Mouse (Mus musculus) lung, adult 2 months (tissue): ENCODE data around the gene Gm49380. TPM values are rescaled to one million over a fixed set of nuclear protein-coding genes. Genes with fewer than 3 reads are reported as not detected.

Experiments
- DNase-seq: peaks from one replicate; pipeline ENCODE4 v3.0.0; 2022
- H3K4me1 ChIP-seq: fragments of 200-500 bp; 2 replicates; pipeline ENCODE4 v1.6.1; 2011; ENCODE audit warnings: low read length; ENCODE audit not compliant: control insufficient read depth, insufficient read depth
- H3K4me3 ChIP-seq: fragments of 200-500 bp; replicated peaks from 2 replicates; pipeline ENCODE3; 2011; ENCODE audit warnings: low read depth, mild to moderate bottlenecking, control low read depth, low read length; ENCODE audit errors: extremely low read depth
- CTCF ChIP-seq: fragments of 200-500 bp; IDR thresholded peaks from 2 replicates; pipeline ENCODE4 v1.5.1; 2011; ENCODE audit warnings: mild to moderate bottlenecking, low read length, control low read depth; ENCODE audit not compliant: insufficient read depth
- POLR2A ChIP-seq: fragments of 200-500 bp; IDR thresholded peaks from 2 replicates; pipeline ENCODE4 v1.6.1; 2011; ENCODE audit warnings: low read depth, mild to moderate bottlenecking, control low read depth, low read length, borderline replicate concordance; ENCODE audit errors: extremely low read depth
- WGBS: fragments of 180-500 bp; shearing (Covaris S2); methylation state at CpG from one replicate; pipeline ENCODE4 v1.1.7; 2018; 5-methylcytosine and 5-hydroxymethylcytosine counted together
- polyA plus RNA-seq: library from polyadenylated mRNA; depleted of rRNA; stranded (reverse); fragments of >200 nt; gene quantifications from 2 replicates; pipeline ENCODE4 v1.2.3, GENCODE M21; 2012

Gm49380 gene
- polyA plus RNA-seq, 1 experiment = not detected

GRCm38 (mm10) chr9:44109360-44110095 is 3.8 kb downstream of the Gm49380 start:
- peak; percentile 75 for DNase-seq
- TF ChIP-seq CTCF (peak; percentile 79), POLR2A (no peak)
- Histone ChIP-seq H3K4me3 (no peak overlapping the region), H3K4me1 (peaks cover 20% of the 10 kb centered on the region)
- 12% methylated on average over 9 of the region's 9 CpGs for WGBS

DNA sequence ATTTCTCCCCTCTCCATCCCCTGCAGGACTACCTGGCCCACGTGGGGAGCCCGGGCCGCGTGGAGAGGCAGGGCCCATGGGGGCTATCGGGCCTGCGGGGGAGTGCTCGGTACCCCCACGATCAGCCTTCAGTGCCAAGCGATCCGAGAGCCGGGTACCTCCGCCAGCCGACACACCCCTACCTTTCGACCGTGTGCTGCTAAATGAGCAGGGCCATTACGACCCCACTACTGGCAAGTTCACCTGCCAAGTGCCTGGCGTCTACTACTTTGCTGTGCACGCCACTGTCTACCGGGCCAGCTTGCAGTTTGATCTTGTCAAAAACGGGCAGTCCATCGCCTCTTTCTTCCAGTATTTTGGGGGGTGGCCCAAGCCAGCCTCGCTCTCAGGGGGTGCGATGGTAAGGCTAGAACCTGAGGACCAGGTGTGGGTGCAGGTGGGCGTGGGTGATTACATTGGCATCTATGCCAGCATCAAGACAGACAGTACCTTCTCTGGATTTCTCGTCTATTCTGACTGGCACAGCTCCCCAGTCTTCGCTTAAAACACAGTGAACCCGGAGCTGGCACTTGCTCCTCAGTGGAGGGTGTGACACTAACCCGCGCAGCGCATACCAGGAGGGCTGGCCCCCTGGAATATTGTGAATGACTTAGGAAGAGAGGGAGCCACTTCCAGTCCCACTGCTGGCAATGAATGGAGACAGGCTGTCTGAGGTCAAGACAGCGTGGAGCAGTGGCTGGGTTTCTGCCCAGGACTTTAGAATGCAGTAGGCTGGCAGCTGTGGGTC is 4.8 kb downstream of the Gm49380 start:
- Histone ChIP-seq H3K4me3 (no peak overlapping the region), H3K4me1 (peaks cover 20% of the 10 kb centered on the region)
- 70% methylated on average over 31 of the region's 31 CpGs for WGBS
- no peak for DNase-seq
- TF ChIP-seq CTCF (no peak), POLR2A (no peak)

- DNase-seq = no peak
These were observed 5.6 kb downstream of the Gm49380 start for GRCm38 (mm10) chr9:44107557-44108179.

GRCm38 (mm10) chr9:44107110-44107509 is 6.2 kb downstream of the Gm49380 start, which contains the start of gene C1qtnf5:
Gene C1qtnf5, plus strand, starts transcription at chr9:44107245.
- TF ChIP-seq CTCF (no peak), POLR2A (peak; percentile 38; the same call in 1 of the 2 replicates)
- WGBS = 17% methylated on average over 8 of the region's 8 CpGs
- Histone ChIP-seq H3K4me3 (peak within 1 kb of the TSS; percentile 14), H3K4me1 (peaks cover 20% of the 10 kb centered on the region)
- DNase-seq = peak; percentile 58

More at GRCm38 (mm10) chr9:44107557-44108179, 5.6 kb downstream of the Gm49380 start:
- peaks cover 20% of the 10 kb centered on the region for H3K4me1 ChIP-seq
- TF ChIP-seq CTCF = no peak
- TF ChIP-seq POLR2A = no peak
- WGBS = 48% methylated on average over 25 of the region's 25 CpGs
- peak overlapping the region; percentile 14 for H3K4me3 ChIP-seq

DNA sequence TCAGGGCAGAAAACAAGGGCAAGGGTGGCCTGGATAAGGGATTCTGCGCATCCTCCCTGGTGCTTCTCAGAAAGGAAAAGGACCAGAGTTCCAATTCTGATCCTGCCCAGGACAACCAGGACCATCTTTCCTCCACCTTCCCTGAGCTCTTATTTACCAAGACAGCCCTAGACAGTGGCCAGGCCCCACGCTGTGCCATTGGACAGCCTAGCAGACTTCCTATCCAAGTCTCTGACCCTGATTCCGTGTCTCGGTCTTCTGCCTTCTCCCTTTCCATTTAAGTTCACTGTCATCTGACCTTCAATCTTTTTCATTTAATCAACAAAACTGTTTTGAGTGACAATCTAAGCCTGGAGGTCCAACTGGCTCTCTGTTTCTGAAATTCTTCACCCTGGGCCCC is 6.7 kb downstream of the Gm49380 start:
- no peak for DNase-seq
- 58% methylated on average over 4 of the region's 4 CpGs for WGBS
- Histone ChIP-seq H3K4me3 (no peak overlapping the region), H3K4me1 (peaks cover 20% of the 10 kb centered on the region)
- TF ChIP-seq CTCF (no peak), POLR2A (no peak)

DNA sequence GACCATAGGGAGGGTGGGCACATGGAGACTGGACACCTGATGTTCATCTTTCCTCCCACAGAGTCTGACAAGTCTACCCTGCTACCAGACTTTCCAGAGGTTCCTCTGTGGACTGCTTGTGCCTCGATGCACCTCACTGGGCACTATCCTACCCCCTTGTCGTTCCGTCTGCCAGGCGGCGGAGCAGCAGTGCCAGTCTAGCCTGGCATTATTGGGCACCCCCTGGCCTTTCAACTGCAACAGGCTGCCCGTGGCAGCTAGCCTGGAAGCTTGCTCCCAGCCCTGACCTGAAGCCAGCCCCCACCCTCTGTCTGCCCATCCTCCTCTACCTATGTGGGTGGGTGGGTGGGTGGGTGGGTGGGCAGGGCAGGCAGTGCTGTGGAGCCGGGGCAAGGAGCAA is 7.1 kb downstream of the Gm49380 start:
- WGBS = 87% methylated on average over 7 of the region's 7 CpGs
- TF ChIP-seq CTCF (no peak), POLR2A (no peak)
- H3K4me3 ChIP-seq = no peak overlapping the region
- H3K4me1 ChIP-seq = peaks cover 20% of the 10 kb centered on the region
- DNase-seq = no peak

DNA sequence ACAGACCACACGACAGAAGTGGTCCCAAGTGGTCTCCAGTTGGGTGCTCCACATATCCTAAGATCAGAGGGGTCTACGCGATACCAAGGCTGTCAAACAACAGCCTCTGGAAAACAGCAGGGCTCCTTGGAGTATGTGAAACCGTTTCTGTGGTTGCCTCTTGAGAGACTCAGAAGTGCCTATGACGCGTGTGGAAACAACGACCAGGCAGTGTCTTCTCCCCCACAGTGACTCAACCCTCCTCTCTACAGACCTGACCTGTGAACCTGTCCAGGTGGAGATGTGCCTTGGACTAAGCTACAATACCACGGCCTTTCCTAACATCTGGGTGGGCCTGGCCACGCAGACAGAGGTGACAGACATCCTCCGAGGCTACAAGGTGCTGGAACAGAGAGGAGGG is 7.5 kb downstream of the Gm49380 start:
- DNase-seq = no peak
- TF ChIP-seq CTCF (no peak), POLR2A (no peak)
- Histone ChIP-seq H3K4me1 (peaks cover 20% of the 10 kb centered on the region), H3K4me3 (no peak overlapping the region)
- WGBS = 73% methylated on average over 10 of the region's 10 CpGs

DNA sequence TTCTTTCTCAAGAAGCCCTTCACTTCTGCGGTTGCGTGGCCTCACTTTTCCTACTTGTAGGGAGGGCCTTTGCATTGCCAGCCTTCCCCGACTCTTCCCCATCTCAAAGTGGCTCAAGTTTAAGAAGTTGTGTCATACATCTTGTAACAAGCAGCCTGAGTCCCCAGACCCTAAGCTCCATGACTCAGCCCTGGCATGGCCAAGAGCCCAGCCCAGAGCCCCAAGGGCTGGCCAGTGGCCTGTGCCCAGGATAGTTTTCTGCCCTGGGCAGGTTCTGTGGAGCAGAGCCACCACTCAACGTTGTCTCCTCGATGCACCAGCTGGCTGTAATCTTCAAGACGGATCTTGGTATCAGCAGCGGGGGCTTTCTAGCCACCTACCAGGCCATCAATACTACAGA is 8.4 kb downstream of the Gm49380 start:
- H3K4me1 ChIP-seq = peaks cover 16% of the 10 kb centered on the region
- no peak for DNase-seq
- WGBS = 84% methylated on average over 7 of the region's 7 CpGs
- TF ChIP-seq CTCF = no peak
- TF ChIP-seq POLR2A = no peak
- H3K4me3 ChIP-seq = no peak overlapping the region

DNA sequence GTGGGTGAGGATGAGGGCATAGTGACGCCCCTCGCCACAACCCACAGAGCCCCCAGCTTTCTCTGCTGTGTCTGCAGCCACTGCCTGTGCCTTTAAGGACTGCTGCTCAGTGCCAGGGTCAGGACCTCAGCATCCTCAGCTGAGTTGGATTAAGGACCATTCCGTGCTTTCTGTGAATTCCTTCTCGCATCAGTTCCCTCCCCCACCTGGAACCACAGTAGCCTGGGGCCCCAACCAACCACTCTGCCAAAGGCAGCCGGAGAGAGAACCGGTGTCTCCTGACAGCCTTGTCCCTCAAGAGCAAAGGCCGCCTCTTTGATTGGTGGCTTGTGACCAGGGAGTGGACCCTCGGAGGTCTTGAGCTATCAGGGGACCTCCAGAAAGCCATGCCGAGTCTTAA is 11.8 kb downstream of the Gm49380 start, which contains the start of gene Mfrp:
Gene Mfrp, plus strand, starts transcription at position 240 of the 400 bp plus-strand sequence.
- Histone ChIP-seq H3K4me3 (no peak within 1 kb of the TSS), H3K4me1 (peaks cover under 1% of the 10 kb centered on the region; the same call in 1 of the 2 replicates)
- WGBS = 81% methylated on average over 9 of the region's 9 CpGs
- no peak for DNase-seq
- TF ChIP-seq CTCF (no peak), POLR2A (no peak)

DNA sequence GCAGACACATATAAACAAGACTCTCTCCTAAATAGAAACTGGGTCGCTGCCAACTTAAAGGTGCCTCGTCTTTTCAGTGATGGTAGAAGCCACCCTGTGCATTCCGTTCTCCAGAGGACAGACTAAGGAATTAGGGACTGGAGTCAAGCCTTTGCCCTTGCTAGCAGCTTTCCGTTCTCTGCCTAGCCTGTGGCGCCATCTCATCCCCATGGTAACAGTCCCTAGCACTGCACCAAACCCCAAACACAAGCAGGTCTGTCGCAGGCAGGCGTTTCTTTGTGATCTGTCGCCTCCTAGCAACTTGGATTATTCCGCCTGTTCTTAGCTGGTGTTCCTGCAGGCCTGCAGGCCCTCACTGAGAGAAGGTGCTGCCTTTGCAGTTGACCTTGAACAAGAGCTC is 16.8 kb downstream of the Gm49380 start:
- TF ChIP-seq CTCF = no peak
- TF ChIP-seq POLR2A = no peak
- Histone ChIP-seq H3K4me1 (peaks cover 4% of the 10 kb centered on the region; the same call in 1 of the 2 replicates), H3K4me3 (no peak overlapping the region)
- DNase-seq = no peak
- WGBS = 56% methylated on average over 9 of the region's 9 CpGs
